Mouse (Mus musculus): ENCODE data around the gene Mblac1. TPM values are rescaled to one million over a fixed set of nuclear protein-coding genes. Genes with fewer than 3 reads are reported as not detected.
"Not testable (repeated sequence)": the region's sequence is repeated elsewhere in the genome, so short reads cannot be mapped to it uniquely, and the experiment has no call there.

Mblac1 gene
- total and polyA plus RNA-seq, 3 experiments = 1.7 to 3.5 (median 2.3) TPM

GRCm38 (mm10) chr5:138199576-138199975 lies 5.5 kb downstream of the Mblac1 start:
- H3K4me3 ChIP-seq = no peak overlapping the region
- H3K27ac ChIP-seq = no peak overlapping the region
- H3K36me3 ChIP-seq (ENCODE audit: control insufficient read depth, insufficient read depth, low read length) = no peaks in the 10 kb centered on the region
- WGBS = 3% methylated on average over 1 of the region's 1 CpGs
- intact Hi-C loops (cut with DNase I) = no loop called here
- no peaks in the 10 kb centered on the region for H3K27me3 ChIP-seq (ENCODE audit: control insufficient read depth, insufficient read depth, low read length)
- no peak for DNase-seq
- peaks cover 1% of the 10 kb centered on the region; the same call in 1 of the 2 replicates for H3K4me1 ChIP-seq (ENCODE audit: control insufficient read depth, insufficient read depth, low read length)
- no peak for TF ChIP-seq EP300 (IDR thresholded peaks at IDR 0.05; ENCODE audit: insufficient read depth, low read depth, low read length)
- TF ChIP-seq POLR2A (IDR thresholded peaks at IDR 0.05; ENCODE audit: insufficient read depth, low read depth, low read length) = no peak
- TF ChIP-seq CTCF (IDR thresholded peaks at IDR 0.05) = peak; percentile 55
- H3K79me2 ChIP-seq (replicated peaks; ENCODE audit: control insufficient read depth, insufficient read depth, low read length) = no peaks in the 10 kb centered on the region
- no peak overlapping the region for H3K9ac ChIP-seq (ENCODE audit: low read depth, low read length)

GRCm38 (mm10) chr5:138202086-138202485 lies 8.0 kb downstream of the Mblac1 start:
- intact Hi-C loops (cut with DNase I) = loop anchor here (2.0 kb wide), 1 partner anchor 47 kb away; no protein-coding TSS in a partner anchor
- no peaks in the 10 kb centered on the region for H3K79me2 ChIP-seq (replicated peaks; ENCODE audit: control insufficient read depth, insufficient read depth, low read length)
- H3K4me1 ChIP-seq (ENCODE audit: control insufficient read depth, insufficient read depth, low read length) = no peaks in the 10 kb centered on the region
- no peaks in the 10 kb centered on the region for H3K36me3 ChIP-seq (ENCODE audit: control insufficient read depth, insufficient read depth, low read length)
- no peak overlapping the region for H3K4me3 ChIP-seq
- H3K27ac ChIP-seq = no peak overlapping the region
- TF ChIP-seq POLR2A (IDR thresholded peaks at IDR 0.05; ENCODE audit: insufficient read depth, low read depth, low read length) (no peak), CTCF (IDR thresholded peaks at IDR 0.05) (no peak), EP300 (IDR thresholded peaks at IDR 0.05; ENCODE audit: insufficient read depth, low read depth, low read length) (no peak)
- WGBS = 85% methylated on average over 3 of the region's 3 CpGs
- no peak for DNase-seq
- H3K27me3 ChIP-seq (ENCODE audit: control insufficient read depth, insufficient read depth, low read length) = no peaks in the 10 kb centered on the region
- no peak overlapping the region for H3K9ac ChIP-seq (ENCODE audit: low read depth, low read length)

- no peaks in the 10 kb centered on the region for H3K27me3 ChIP-seq (ENCODE audit: control insufficient read depth, insufficient read depth, low read length)
- H3K79me2 ChIP-seq (replicated peaks; ENCODE audit: control insufficient read depth, insufficient read depth, low read length) = no peaks in the 10 kb centered on the region
- WGBS = 76% methylated on average over 1 of the region's 1 CpGs
- TF ChIP-seq CTCF (IDR thresholded peaks at IDR 0.05) (no peak), POLR2A (IDR thresholded peaks at IDR 0.05; ENCODE audit: insufficient read depth, low read depth, low read length) (no peak), EP300 (IDR thresholded peaks at IDR 0.05; ENCODE audit: insufficient read depth, low read depth, low read length) (no peak)
- H3K36me3 ChIP-seq (ENCODE audit: control insufficient read depth, insufficient read depth, low read length) = no peaks in the 10 kb centered on the region
- H3K9ac ChIP-seq (ENCODE audit: low read depth, low read length) = no peak overlapping the region
- H3K4me3 ChIP-seq = no peak overlapping the region
- intact Hi-C loops (cut with DNase I) = no loop called here
- no peak overlapping the region for H3K27ac ChIP-seq
- H3K4me1 ChIP-seq (ENCODE audit: control insufficient read depth, insufficient read depth, low read length) = no peaks in the 10 kb centered on the region
- DNase-seq = no peak
These were observed 13.1 kb downstream of the Mblac1 start for GRCm38 (mm10) chr5:138207253-138207652.

GRCm38 (mm10) chr5:138207873-138208272 lies 13.8 kb downstream of the Mblac1 start:
- Histone ChIP-seq H3K27me3 (ENCODE audit: control insufficient read depth, insufficient read depth, low read length) (no peaks in the 10 kb centered on the region), H3K4me1 (ENCODE audit: control insufficient read depth, insufficient read depth, low read length) (no peaks in the 10 kb centered on the region), H3K36me3 (ENCODE audit: control insufficient read depth, insufficient read depth, low read length) (no peaks in the 10 kb centered on the region), H3K27ac (no peak overlapping the region), H3K79me2 (replicated peaks; ENCODE audit: control insufficient read depth, insufficient read depth, low read length) (no peaks in the 10 kb centered on the region), H3K9ac (ENCODE audit: low read depth, low read length) (no peak overlapping the region), H3K4me3 (no peak overlapping the region)
- no peak for TF ChIP-seq CTCF (IDR thresholded peaks at IDR 0.05)
- no peak for TF ChIP-seq EP300 (IDR thresholded peaks at IDR 0.05; ENCODE audit: insufficient read depth, low read depth, low read length)
- TF ChIP-seq POLR2A (IDR thresholded peaks at IDR 0.05; ENCODE audit: insufficient read depth, low read depth, low read length) = no peak
- 77% methylated on average over 4 of the region's 4 CpGs for WGBS
- intact Hi-C loops (cut with DNase I) = no loop called here
- no peak for DNase-seq

GRCm38 (mm10) chr5:138216632-138217031 lies 22.5 kb downstream of the Mblac1 start:
- H3K4me3 ChIP-seq; H3K79me2 ChIP-seq (replicated peaks; ENCODE audit: control insufficient read depth, insufficient read depth, low read length); H3K27ac ChIP-seq; H3K27me3 ChIP-seq (ENCODE audit: control insufficient read depth, insufficient read depth, low read length); H3K9ac ChIP-seq (ENCODE audit: low read depth, low read length); intact Hi-C loops (cut with DNase I); DNase-seq; H3K36me3 ChIP-seq (ENCODE audit: control insufficient read depth, insufficient read depth, low read length); H3K4me1 ChIP-seq (ENCODE audit: control insufficient read depth, insufficient read depth, low read length): not testable (repeated sequence)
- 91% methylated on average over 13 of the region's 13 CpGs for WGBS

- DNase-seq = no peak
- Histone ChIP-seq H3K79me2 (replicated peaks; ENCODE audit: control insufficient read depth, insufficient read depth, low read length) (no peaks in the 10 kb centered on the region), H3K36me3 (ENCODE audit: control insufficient read depth, insufficient read depth, low read length) (no peaks in the 10 kb centered on the region), H3K27ac (no peak overlapping the region), H3K9ac (ENCODE audit: low read depth, low read length) (no peak overlapping the region), H3K4me3 (no peak overlapping the region), H3K4me1 (ENCODE audit: control insufficient read depth, insufficient read depth, low read length) (no peaks in the 10 kb centered on the region), H3K27me3 (ENCODE audit: control insufficient read depth, insufficient read depth, low read length) (no peaks in the 10 kb centered on the region)
- no peak for TF ChIP-seq EP300 (IDR thresholded peaks at IDR 0.05; ENCODE audit: insufficient read depth, low read depth, low read length)
- TF ChIP-seq CTCF (IDR thresholded peaks at IDR 0.05) = no peak
- no peak for TF ChIP-seq POLR2A (IDR thresholded peaks at IDR 0.05; ENCODE audit: insufficient read depth, low read depth, low read length)
- 40% methylated on average over 2 of the region's 2 CpGs for WGBS
- intact Hi-C loops (cut with DNase I) = loop anchor here (5.0 kb wide), 1 partner anchor 252 kb away; no protein-coding TSS in a partner anchor
These were observed 25.8 kb downstream of the Mblac1 start for GRCm38 (mm10) chr5:138219864-138220263.
